Mouse (Mus musculus): Measurements from ENCODE around the gene Lrrc4b.

Lrrc4b gene

GRCm38 (mm10) chr7:44436267-44436666 lies 7.4 kb downstream of the Lrrc4b start:
- no peak for DNase-seq (ENCODE audit: low spot score in 2 of 2)

- DNase-seq (ENCODE audit: low spot score in 2 of 2), result no peak
Observed at GRCm38 (mm10) chr7:44437188-44437587, 8.4 kb downstream of the Lrrc4b start.

GRCm38 (mm10) chr7:44437933-44438332 lies 9.1 kb downstream of the Lrrc4b start:
- DNase-seq (ENCODE audit: low spot score in 2 of 2), result no peak

- DNase-seq (ENCODE audit: low spot score in 2 of 2), result no peak
Observed at GRCm38 (mm10) chr7:44439696-44440095, 10.9 kb downstream of the Lrrc4b start.

GRCm38 (mm10) chr7:44440479-44440878 lies 11.7 kb downstream of the Lrrc4b start:
- DNase-seq (ENCODE audit: low spot score in 2 of 2), result no peak

GRCm38 (mm10) chr7:44441180-44441579 lies 12.4 kb downstream of the Lrrc4b start:
- DNase-seq (ENCODE audit: low spot score in 2 of 2), result no peak

DNA sequence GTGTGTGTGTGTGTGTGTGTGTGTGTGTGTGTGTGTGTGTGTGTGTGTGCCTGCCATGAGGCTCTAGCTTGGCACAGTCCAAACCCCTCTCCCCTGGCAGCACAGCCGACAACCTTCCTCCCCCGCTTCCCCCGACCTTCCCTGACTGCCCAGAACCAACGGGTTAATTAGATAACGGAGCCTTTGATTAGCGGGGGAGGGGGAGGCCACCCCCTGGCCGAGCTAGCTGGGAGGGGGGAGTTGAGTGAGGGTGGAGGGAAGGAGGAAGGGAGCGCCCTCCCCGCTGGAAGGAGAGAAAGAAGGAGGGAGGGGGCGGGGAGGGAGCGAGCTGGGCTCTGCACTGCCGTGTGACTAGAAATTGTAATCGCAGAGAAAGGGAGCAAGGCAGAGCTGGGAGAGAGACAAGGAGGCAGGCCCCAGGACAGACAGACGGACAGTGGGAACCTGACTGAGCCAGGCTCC lies 12.9 kb downstream of the Lrrc4b start:
- DNase-seq (ENCODE audit: low spot score in 2 of 2), result no peak

- DNase-seq (ENCODE audit: low spot score in 2 of 2), result no peak
Observed at GRCm38 (mm10) chr7:44442407-44442821, 13.6 kb downstream of the Lrrc4b start.

DNA sequence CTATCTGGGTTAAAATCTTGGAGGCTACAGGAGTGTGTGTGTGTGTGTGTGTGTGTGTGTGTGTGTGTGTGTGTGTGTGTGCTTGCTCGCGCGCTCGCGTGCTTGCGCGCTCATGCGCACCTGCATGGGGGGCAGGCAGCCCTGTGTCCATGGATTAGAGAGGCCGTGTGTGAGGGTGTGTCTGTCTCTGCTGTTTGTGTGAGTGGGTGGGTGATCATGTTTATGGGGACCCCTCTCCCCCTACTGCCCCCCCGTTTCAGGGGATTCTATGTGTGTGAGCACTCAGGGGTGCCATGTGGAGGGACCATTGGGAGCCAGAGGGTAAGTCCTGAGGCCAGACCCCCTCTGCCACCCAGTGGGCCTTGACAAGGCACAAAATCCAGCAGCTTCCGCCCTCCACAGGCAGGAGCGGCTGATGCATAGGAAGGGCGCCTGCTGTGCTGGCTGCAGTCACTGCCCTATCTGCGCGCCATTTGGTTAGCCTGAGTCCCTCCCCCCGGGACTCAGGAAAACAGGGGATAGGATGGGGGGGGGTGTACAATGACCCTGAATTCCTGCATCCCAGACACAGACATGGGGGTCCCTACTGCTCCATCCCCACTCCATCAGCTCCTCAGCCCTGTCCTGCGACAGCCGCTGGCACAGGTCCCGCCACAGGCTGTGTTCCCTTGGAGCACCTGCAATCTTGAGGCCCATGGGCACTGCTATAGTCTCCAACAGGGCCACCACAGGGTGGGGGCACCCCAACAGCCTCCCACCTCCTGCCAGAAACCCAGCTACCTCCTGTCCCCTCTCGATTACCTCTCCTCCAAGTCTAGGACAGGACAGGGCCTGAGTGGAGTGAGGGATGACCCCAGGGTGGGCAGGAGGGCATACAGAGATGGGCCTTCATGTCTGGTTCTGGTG lies 14.7 kb downstream of the Lrrc4b start:
- no peak for DNase-seq (ENCODE audit: low spot score in 2 of 2)

- no peak for DNase-seq (ENCODE audit: low spot score in 2 of 2)
Observed at GRCm38 (mm10) chr7:44444886-44445527, 16.2 kb downstream of the Lrrc4b start.

- no peak for DNase-seq (ENCODE audit: low spot score in 2 of 2)
Observed at GRCm38 (mm10) chr7:44445528-44445923, 16.7 kb downstream of the Lrrc4b start.

GRCm38 (mm10) chr7:44446070-44446855 lies 17.4 kb downstream of the Lrrc4b start:
- DNase-seq (ENCODE audit: low spot score in 2 of 2), result no peak

- DNase-seq (ENCODE audit: low spot score in 2 of 2), result no peak
Observed at GRCm38 (mm10) chr7:44453256-44453655, 24.4 kb downstream of the Lrrc4b start.

GRCm38 (mm10) chr7:44456302-44456701 lies 27.5 kb downstream of the Lrrc4b start:
- no peak for DNase-seq (ENCODE audit: low spot score in 2 of 2)

GRCm38 (mm10) chr7:44460067-44460466 lies 31.2 kb downstream of the Lrrc4b start:
- DNase-seq (ENCODE audit: low spot score in 2 of 2), result no peak

GRCm38 (mm10) chr7:44460767-44461502 lies 32.1 kb downstream of the Lrrc4b start:
- no peak for DNase-seq (ENCODE audit: low spot score in 2 of 2)

GRCm38 (mm10) chr7:44461503-44462217 lies 32.8 kb downstream of the Lrrc4b start:
- DNase-seq (ENCODE audit: low spot score in 2 of 2), result no peak

GRCm38 (mm10) chr7:44462218-44463055 lies 33.6 kb downstream of the Lrrc4b start:
- DNase-seq (ENCODE audit: low spot score in 2 of 2), result no peak

- DNase-seq (ENCODE audit: low spot score in 2 of 2), result no peak
Observed at GRCm38 (mm10) chr7:44463056-44463425, 34.2 kb downstream of the Lrrc4b start.
